Mouse (Mus musculus) frontal cortex, postnatal 14 days (tissue): ENCODE measurements at regions not wholly inside any gene's neighbourhood (a gene's known extent, or its start where the extent isn't known, plus 50 kb on each side); places are given as distances from the start of the nearest gene placed in this dataset.

Source experiments
- DNase-seq, 2 experiments: peaks; one replicate each; pipeline ENCODE4 v3.0.0; 2022; ENCODE audit warnings: low spot score in 2 of 2

DNA sequence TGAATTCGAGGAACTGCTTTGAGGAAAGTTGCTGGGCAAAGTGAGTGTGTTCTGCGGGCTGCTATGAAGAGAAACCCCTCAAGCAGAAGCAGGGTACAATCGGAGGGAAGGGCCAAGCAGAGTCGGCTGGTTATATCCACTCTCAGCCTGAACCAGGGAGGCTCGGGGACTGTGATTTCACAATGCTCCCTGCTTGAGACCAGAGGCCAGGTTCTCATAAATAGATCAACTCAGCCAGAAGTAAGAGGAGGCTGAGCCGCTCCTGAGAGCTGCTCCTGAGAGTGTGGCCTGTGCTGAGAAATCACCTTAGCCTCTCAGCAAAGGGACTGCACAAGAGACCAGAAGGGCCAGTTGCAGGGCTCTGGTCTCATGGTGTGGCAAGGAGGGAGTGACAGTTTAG lies 149.6 kb downstream of the Tfap2c start:
- DNase-seq, result no peak

DNA sequence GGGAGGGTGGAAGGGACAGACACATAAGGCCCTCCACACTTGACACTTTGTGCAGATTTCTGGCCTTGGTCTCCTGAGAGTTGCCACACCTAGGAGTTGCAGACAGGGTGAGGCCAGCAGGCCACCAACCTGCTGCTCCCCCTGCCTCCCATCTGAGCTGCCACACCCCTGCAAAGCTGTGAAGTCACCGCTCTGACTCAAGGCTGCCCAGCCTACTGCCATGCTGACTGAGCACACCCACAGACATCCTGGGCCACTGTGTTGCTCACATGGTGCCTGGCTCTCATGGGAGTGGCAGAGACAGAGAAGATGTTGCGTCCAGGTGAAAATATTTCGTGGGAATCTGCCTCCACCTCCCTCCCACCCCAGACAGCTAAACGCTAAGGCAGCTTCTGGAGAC lies 150.3 kb downstream of the Tfap2c start:
- DNase-seq, result no peak

DNA sequence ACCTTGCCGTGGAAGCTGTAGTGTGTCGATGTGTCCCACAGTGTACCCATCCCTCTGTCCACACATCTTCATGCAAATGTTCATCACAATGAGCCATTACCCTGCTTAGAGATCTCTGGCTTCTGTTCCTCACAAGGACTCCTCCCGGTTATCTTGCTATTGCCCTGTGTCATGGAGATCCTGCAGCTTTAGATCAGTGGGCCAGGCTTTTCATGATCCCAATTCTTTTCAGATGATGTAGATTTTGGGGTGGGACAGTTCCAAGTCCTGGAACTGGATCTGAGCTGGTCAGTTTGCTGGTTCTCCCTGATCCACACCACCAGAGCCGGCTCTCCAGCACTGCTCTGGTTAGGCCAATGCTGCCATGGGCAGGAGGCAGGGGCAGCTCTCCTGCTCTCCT lies 161.2 kb downstream of the Tfap2c start:
- no peak for DNase-seq

DNA sequence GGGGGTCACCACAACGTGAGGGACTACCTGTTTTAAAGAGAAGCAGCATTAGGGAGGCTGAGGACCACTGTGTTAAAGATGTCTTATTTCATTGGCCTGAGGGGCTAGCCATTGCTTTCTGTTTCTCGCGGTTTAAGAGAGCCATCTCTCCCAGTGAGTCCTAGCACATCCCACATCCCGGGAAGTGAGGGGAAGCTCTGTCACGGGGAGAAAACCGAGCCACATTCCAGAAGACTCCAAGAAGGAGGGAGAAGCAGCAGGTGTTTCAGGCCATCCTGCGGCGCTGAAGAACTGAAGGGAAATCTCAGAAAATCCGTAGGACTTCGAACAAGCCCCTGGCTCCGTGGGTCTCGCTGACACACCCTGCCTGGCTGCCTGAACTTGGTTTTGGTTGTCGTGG lies 177.3 kb downstream of the Tfap2c start:
- no peak for DNase-seq

DNA sequence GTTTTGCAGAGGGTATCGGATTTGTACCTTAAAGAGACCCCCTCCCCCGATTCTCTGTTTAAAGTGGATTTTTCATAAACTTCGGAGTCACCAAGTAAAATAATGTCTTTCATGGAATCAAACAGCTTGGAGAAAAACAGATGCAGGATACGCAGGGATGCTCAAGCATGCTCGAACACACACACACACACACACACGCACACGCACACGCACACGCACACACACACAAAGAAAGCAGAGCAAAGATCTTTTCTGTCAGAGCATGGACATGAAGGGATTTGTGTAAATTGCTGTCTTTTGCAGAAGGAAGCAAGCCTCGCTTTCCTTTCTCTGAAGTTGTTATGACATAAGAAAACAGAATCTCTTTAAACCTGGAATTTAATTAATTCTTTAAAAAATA lies 178.2 kb downstream of the Tfap2c start:
- DNase-seq, result no peak

DNA sequence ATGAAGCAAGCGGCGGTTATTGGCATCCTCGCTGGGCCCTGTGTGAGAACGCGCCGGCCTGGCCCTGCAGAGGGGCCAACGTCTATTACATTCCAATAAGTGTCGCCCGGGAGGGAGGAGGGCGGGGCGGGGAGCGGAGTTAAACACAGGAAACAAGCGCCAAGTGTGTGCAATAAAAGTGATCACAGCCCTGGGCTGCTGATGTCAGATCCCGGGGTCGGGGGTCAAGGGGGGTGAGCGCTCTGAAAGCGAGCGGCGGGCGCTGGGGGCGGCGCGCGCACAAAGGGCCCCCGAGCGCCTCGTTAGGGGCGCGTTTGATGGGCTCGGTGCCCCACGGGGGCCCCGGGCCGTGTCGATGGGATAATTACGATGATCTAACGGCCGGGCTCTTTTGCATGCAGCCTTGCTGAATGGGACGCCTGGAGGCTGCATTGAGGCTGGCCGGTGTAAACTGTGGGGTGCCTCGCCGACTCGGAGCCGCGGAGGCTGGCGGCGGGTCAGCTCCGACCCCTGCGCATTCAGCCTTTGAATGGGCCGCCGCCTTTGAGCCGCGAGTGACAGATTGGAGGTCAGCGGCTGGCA lies 178.9 kb downstream of the Tfap2c start:
- DNase-seq, result peak; percentile 7 to 13

DNA sequence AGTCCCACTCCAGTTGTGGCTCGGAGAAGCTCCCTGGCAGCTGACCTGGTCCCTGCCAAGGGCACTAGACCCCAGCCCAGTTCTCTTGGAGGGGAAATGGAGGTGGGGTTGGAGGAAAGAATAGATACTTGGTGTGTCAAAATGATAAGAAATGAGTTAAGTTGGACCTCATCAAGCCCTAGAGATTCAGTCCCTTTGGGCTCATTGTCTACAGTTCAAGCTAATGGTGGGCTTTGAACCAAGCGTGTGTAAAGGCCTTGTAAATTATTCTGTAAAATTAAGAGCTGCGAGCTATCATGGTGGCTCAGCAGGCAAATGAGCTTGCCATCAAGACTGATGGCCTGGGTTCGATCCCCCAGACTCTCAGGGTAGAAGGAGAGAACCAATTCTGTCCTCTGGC lies 179.8 kb downstream of the Tfap2c start:
- no peak for DNase-seq

DNA sequence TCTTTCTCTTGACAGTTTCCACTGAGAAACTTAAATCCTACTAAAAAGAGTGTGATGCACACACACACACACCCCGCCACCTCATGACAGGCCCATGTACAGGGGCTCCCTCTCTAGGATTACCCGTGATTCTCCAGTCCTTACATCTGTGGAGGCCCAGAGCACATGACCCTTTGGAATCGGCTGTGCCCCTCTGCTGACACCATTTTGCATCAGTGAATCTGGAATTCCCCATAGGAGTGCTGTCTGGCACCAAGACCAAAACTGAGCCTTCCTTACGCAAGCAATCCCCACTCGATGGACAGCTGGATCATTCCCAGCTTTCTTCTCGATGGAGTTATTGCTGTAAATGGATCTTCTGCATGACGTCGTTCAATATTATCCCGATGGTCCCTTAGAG lies 180.3 kb downstream of the Tfap2c start:
- no peak for DNase-seq

DNA sequence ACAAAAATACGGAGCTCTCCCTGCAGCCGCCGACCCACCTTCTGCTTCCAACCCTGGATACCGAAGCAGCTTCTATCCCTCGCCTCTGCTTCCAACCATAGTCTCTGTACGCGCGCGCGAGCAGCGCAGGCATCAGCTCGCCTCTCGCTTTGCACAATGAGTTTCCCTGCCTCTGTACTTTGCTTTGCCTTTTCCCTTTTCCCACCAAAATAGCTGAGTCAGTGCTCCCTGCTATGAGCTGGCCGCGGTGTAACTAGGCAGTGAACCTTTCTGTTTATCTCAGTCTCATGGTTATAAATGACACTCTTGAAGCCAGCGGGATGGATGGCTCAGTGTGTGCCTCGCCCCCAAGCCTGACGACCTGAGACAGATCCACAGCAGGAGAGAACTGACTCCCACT lies 182.0 kb downstream of the Tfap2c start:
- DNase-seq, result no peak

DNA sequence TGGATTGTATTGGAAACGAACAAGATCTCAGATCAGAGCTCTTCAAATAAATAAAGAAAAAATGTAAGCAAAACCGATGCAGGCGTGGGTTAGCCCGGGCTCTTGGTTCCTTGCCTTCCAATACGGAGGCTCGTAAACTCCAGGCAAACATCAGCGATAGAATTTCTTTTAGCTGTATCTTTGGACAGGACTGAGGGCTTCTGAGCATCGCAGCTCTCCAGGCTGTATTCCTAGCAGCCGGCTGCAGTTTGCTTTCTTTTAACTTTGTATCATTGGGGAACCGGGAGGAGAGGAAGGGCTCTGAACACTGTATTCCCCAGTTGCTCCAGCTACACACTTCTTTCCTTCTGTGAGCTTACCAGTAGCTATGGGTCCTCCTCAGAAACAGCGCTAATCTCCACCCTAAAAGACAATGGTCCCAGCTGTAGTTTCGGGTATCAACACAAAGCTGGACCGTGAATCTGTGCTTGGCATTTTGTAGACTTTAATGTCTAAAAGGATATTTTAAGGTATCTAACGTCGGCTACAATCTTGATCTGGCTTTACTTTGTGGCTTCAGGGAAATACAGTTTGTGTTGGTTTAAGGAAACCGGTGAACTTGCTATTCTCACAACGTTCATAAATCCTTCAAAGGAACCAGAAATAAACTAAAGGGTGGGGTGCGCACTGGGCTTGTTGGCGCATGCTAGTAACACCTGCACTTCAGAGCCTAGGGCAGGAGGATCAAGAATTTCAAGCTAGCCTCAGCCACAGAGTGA lies 183.2 kb downstream of the Tfap2c start:
- DNase-seq, result no peak

DNA sequence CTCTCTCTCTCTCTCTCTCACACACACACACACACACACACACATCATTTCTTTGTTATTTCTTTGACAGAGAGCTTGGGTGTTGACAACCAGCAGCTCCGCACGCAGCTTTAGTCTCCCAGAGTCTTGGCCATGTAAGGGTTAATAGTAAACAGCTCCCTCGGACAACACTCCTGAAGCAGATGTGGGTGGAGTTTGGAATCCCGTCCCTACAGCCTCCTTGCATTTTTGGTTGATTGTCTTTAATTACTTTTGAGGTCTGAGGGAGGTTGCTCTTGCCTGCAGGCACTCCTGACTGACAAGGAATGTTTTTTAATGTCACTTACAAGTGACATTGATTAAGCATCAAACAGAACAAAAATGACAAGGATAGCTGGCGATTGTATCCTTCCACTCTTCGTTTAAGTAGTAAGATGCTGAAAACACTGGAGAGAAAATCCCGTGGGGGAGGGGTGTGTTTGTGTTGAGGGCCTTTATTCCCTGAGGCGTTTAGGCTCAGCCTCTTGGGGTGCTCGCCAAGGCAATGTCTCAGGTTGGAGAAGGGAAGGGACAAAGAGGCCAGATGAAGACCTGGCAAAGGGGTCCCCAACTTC lies 184.1 kb downstream of the Tfap2c start:
- DNase-seq, result no peak

DNA sequence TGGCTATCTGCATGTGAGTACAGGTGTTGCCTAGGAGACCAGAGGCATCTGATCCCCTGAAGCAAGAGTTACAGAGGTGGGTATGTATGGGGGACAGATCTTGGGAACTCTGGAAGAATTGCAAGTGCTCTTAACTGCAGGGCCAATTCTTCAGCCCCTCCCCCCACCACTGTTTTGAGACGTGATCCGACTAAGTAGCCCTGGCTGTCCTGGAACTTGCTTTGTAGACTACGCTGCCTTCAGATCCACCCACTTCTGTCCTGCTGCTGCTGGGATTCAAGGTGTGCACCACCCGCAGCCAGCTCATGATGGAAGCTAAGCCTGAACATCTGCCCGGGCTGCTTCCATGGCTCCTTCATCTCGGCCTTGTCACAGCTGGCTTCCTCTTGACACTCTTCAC lies 186.2 kb downstream of the Tfap2c start:
- no peak for DNase-seq

DNA sequence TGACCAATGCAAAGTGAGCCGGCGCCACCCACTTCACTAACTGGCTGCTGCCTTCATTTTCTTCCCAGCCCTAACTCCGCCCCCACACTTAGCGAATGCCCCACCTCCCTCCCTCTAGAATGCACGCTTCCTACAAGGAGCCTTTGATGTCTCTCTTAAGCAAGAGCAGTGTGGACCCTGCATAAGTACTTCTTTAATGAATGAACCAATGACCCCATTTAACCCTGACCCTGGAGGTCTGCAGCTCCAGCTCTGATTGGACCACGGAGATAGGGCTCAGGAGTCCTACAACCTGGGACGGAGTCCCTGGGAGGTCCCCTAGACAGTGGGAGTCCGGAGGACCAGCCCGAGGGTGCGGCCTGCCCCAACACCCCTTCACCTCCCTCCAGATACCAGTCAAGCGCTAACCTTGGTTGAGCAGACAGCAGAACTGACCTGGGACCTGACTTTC lies 189.7 kb downstream of the Tfap2c start:
- DNase-seq, result no peak

DNA sequence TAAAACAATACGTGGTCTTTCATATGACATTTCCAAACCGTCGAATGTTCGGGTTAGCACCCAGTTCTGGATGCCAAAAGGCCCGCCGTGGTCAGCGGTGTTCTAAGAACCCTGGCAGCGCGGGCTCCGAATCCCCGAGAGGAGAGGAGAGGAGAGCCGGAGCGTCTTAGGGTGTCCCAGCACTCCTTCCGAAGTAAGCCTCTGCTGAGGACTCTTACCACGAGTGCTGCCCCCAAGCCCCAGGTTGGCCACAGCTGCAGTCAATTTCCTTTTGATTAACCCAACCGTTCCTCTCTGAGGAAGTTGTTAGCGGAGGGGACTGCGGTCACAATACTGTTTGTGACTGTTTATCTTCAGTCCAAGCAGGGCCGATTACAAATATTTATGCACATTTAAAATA lies 190.1 kb downstream of the Tfap2c start:
- no peak for DNase-seq

DNA sequence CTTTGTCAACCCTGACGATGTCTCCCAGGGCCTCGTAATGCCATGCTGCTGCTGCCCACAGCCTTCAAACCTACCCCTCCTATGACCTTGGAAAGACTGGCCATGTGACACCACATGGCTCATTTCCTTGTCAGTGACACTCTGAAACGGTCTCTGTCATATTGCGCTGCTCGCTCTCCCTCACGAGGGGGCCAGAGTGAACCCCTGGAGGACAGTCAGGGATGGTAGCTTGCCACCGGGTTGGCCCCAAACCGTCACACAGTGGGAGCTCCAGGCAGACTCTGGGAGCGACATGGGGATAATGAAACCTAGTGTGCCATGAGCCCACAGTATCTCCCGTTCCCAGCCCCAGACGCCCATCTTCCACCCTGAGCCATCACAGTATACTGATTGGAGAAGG lies 188.8 kb downstream of the Bmp7 start:
- no peak for DNase-seq

DNA sequence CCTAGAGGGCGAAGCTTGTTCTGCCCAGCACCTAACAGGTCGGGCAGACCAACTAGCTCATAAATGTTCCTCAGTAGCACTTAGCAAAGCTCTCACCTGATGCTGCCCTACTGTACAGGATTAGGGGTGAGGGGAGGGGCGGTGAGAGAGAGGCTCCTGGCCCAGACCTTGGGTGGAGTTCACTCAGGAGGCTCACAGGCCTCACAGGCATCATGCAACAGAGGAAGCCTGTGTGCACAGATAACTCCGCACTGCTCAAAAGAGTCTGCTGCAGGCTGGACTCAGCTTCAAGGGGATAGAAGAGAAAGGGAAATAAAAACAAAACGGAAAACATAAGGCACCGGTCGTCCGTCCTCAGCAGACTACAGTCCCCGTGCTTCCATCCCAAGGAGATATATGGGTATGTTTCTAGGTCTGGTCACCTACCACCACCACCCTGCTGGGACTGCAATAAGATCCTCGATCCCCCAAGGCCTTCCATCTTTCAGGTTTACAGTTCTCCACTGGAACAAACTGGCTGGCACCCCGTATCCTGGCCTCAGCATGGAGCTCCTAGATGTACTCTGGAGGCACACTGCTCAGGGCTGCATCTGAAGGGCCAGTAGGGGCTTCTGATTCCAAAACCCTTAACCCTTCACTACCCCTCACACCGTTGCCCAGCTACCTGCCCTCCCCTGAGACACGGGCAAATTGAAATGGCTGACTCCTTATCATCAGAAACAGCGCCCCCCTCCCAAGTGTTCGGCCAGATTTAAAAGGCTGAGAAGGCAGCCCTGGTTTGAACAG lies 184.2 kb downstream of the Bmp7 start:
- DNase-seq, result no peak

DNA sequence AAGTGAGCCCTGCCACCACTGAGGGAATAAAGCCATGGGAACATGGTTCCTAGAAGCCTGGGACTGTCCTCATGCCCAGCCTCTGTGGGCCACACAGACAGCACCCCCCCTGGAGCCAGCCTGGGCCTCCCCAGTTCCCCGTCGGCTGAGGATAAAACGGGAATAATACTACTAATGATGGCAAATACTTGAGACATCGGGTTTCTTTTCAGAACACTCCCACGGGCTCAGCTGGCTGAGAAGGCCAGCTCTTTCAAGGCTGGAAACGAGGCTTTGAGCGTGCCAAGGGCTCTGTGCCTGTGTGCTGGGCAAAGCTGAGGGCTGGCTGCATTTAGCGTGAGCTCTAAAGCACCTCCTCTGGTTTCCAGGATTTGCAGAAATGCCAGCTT lies 183.7 kb downstream of the Bmp7 start:
- peak; percentile 28 to 33 for DNase-seq

DNA sequence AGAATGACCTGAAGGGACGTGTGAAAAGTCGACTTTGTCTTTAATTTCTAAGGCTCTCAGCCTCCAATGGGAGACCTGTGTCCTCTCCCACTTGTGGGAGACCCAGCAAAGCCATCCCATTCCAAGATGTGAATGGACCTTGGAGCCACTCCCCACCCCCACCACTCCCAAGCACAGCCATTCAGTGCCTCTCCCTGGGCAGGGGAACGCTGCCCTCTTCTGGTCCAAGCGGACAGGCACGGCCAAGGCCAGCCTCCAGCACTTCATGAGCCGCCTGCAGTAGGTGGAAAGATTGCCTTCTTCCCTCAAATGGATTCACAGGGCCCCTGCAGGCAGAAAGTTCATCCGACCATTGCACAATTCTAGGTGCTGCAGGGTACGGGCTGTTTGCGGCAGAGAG lies 181.6 kb downstream of the Bmp7 start:
- DNase-seq, result peak in 1 of 2 experiments; percentile 26

DNA sequence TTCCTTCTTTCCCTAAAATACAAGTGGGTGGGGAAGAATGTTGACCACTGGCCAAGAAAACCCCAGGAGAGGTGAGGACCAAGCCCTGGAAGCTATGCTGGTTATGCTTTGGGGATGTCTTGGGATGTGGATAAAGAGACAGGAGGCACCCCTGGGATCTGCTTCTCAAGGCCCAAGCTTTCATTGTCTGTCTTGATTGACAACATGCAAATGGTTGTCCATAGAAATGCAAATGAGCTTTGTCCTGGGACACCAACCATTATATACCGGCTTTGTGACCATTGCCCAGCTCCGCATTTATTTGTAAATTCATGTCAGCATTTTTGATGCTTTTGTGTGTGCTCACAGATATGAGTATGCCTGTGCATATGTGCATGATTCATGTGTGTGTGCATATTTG lies 174.9 kb downstream of the Bmp7 start:
- no peak for DNase-seq

DNA sequence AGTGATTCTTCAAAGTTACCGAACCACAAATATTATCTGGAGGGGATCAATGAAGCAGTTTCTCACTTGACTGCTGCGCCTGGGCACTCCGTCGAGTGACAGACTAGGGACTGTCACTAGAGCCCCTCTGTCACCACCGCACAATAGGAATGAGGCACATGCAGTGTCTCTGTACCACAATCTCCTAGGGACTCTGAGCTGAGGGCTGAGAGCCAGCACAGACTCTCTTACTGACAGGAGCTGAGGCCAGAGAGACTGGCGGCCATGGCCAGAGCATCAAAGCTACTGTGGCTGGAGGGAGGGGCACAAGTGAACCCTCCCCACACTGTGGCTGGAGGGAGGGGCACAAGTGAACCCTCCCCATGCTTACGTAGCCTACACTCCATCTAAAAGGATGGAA lies 173.7 kb downstream of the Bmp7 start:
- DNase-seq, result no peak

DNA sequence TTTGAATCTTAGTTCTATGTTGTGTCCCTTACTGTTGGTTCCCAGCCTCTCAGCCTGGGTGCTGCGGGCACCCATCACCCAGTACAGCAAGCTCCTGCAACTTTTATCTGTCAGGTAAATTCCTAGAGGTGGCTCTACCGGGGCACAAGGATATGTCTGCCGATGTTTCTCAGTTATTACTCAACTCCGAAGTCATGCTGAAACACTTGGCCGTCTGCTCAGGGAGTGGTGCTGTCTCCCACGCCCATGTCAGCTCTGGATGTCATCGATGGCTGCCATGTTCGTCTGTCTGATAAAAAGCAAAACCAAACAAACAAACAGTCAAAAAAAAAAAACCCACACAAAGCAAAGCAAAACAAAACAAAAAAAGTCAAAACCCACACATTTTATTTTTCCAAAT lies 171.4 kb downstream of the Bmp7 start:
- no peak for DNase-seq

DNA sequence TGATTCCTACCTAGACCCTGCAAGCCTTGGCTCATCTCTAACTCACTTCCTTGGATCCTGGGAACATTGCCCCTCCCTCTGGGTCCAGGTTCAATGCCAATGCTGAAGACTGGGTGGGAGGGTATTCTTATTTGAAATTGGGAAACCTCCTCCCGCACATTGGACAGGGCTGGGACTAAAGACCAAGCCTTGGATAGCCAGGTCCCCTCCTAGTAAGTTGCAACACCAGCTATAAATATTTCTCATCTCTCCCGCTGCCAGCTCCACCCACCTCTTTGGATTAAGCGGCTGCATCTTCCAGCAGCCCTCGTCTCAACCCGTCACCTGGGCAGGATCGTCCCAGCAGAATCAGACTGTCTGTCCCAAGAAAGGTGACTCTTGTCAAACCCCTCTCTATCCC lies 170.1 kb downstream of the Bmp7 start:
- DNase-seq, result no peak

DNA sequence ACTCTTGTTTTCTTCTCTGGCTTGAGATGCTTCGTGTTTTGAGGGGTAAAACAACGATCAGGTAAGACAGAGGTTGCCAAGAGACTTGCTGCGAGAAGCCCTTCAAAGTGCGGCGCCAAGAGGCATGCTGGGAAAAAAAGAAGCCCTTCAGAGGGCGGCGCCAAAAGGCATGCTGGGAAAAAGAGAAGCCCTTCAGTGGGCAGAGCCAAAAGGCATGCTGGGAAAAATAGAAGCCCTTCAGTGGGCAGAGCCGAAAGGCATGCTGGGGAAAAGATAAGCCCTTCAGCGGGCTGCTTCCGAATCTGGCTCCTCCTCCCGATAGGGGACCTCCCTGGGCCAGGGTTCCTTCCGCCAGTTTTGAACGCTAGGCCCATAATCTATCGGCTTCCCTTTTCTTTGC lies 169.5 kb downstream of the Bmp7 start:
- DNase-seq, result no peak
